Mouse (Mus musculus) MEL (cell line): ENCODE data around the gene Arhgap24.

Experiments used
- E2F4 ChIP-seq: IDR thresholded peaks from 2 replicates; pipeline ENCODE4 v1.6.1; 2011; ENCODE audit warnings: low read depth, low read length, improper control_type of control experiment, borderline replicate concordance
- POLR2A ChIP-seq, 2 experiments: IDR thresholded peaks; 2 replicates each; pipeline ENCODE4 v1.6.1; 2011 to 2012; ENCODE audit warnings: low read length in 2 of 2, mild to moderate bottlenecking in 2 of 2, control low read depth in 1 of 2, improper control_type of control experiment in 1 of 2, low read depth in 1 of 2, moderate library complexity in 1 of 2; ENCODE audit not compliant: control insufficient read depth in 1 of 2, insufficient read depth in 1 of 2, poor library complexity in 1 of 2

DNA sequence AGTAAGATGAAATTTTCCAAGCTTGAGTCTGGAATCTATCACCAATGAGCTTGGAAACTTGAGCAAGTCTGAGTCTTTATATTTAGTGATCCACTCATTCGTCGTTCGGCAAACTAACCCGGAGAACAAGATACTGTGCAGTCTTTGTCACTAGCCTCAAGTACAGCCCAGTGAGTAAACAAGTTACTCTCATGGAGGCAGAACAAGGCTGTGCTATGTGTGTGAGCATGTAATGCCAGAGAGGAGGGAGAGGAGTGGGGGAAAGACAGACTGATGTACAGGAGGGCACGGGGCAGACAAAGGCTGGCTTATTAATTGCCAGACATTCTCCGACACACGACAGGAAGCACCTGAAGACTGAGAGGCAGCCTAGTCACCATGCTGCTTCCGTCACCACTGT is 97.2 kb downstream of the Arhgap24 start:
- TF ChIP-seq E2F4 (no peak), POLR2A (IDR thresholded peaks at IDR 0.05; ENCODE audit: control insufficient read depth in 1 of 2, insufficient read depth in 1 of 2, low read depth in 1 of 2, low read length in 2 of 2, poor library complexity in 1 of 2) (no peak)
